Comparison of ENCODE assay signal across 13 mouse cellular contexts in genomic region chr10:60151107-60151663, GRCm38 (mm10). TPM values are rescaled to one million over a fixed set of nuclear protein-coding genes. Genes with fewer than 3 reads are reported as not detected.
A peak's percentile ranks its signal among the peaks of the same experiment; 100 is the strongest.
DNase-seq lines count a peak whose midpoint lies in the region; ATAC-seq and TF ChIP-seq lines count a peak whose summit lies in the region.
"Had no signal": no experiment of that assay in that cellular context is flagged by ENCODE, and none has a peak within 500 bp of the region (broad histone marks: within the 10 kb centered on the region; RNA-seq: fewer than 3 reads in every experiment).

No protein-coding gene starts in this region.

- H3K9me3 ChIP-seq in midbrain, postnatal 0 days (ENCODE audit: low read length) = no peaks in the 10 kb centered on the region
- no peaks in the 10 kb centered on the region for H3K9me3 ChIP-seq in midbrain, embryonic 11.5 days (ENCODE audit: control insufficient read depth, low read length)
- no peaks in the 10 kb centered on the region for H3K9me3 ChIP-seq in heart, embryonic 10.5 days
- H3K9me3 ChIP-seq: midbrain, embryonic 12.5 days had no signal

- ATAC-seq in midbrain, postnatal 0 days (ENCODE audit: low FRiP score) = no peak
- ATAC-seq in midbrain, embryonic 11.5 days (ENCODE audit: low FRiP score) = no peak
- ATAC-seq in hematopoietic stem cell, adult 5-6 weeks (replicated peaks in 1 of 2; ENCODE audit: insufficient read depth in 1 of 2, low FRiP score in 2 of 2, low TSS enrichment in 1 of 2, low read depth in 1 of 2, poor library complexity in 2 of 2, severe bottlenecking in 2 of 2) = peak; percentile 22 to 52; a peak in 2 of 4 replicates
- 0 out of 2 replicates have a peak, but pooled peaks have one; percentile 23 for ATAC-seq in megakaryocyte progenitor cell, adult 5-6 weeks (replicated peaks; ENCODE audit: poor library complexity)

- DNase-seq in midbrain, postnatal 0 days (ENCODE audit: low spot score) = peak; percentile 34
- DNase-seq in midbrain, embryonic 11.5 days (ENCODE audit: low spot score, missing footprints) = no peak
- peak; percentile 48 for DNase-seq in R1 (ENCODE audit: low read depth, low spot score)
- no peak for DNase-seq in urinary bladder, postnatal 14 days (ENCODE audit: low spot score)
- no peak for DNase-seq in heart, embryonic 10.5 days (ENCODE audit: low spot score)
- DNase-seq: cerebellum, adult 11 months; kidney, adult 9 months; lung, embryonic 14.5 days had no signal

- 61% methylated on average over 6 of the region's 6 CpGs for WGBS in midbrain, postnatal 0 days
- WGBS in midbrain, embryonic 11.5 days = 72% methylated on average over 6 of the region's 6 CpGs
- 67% methylated on average over 6 of the region's 6 CpGs for WGBS in heart, embryonic 10.5 days

- no peak overlapping the region for H3K9ac ChIP-seq in midbrain, postnatal 0 days (replicated peaks; ENCODE audit: low read length, poor library complexity, severe bottlenecking)
- H3K9ac ChIP-seq in midbrain, embryonic 11.5 days (ENCODE audit: low read length) = no peak overlapping the region
- H3K9ac ChIP-seq: lung, embryonic 14.5 days; midbrain, embryonic 12.5 days had no signal

- no peak overlapping the region for H3K27ac ChIP-seq in midbrain, postnatal 0 days (ENCODE audit: low read depth, low read length)
- H3K27ac ChIP-seq in midbrain, embryonic 11.5 days (ENCODE audit: low read depth, low read length) = no peak overlapping the region
- H3K27ac ChIP-seq in heart, embryonic 10.5 days = no peak overlapping the region
- H3K27ac ChIP-seq: left cerebral cortex, adult 2 months; midbrain, embryonic 12.5 days had no signal

- H3K4me3 ChIP-seq in midbrain, postnatal 0 days (ENCODE audit: low read depth, low read length) = no peak overlapping the region
- no peak overlapping the region for H3K4me3 ChIP-seq in midbrain, embryonic 11.5 days (ENCODE audit: low read depth, low read length)
- H3K4me3 ChIP-seq in heart, embryonic 10.5 days = no peak overlapping the region
- H3K4me3 ChIP-seq: left cerebral cortex, adult 2 months; midbrain, embryonic 12.5 days had no signal

- TF ChIP-seq CTCF in midbrain, postnatal 0 days (IDR thresholded peaks at IDR 0.05) = no peak

- no peaks in the 10 kb centered on the region for H3K4me1 ChIP-seq in midbrain, postnatal 0 days (ENCODE audit: insufficient read depth, low read length)
- no peaks in the 10 kb centered on the region for H3K4me1 ChIP-seq in midbrain, embryonic 11.5 days (ENCODE audit: control insufficient read depth, insufficient read depth, low read length)
- 0 out of 2 replicates have a peak, but pooled peaks cover 3% of the 10 kb centered on the region for H3K4me1 ChIP-seq in heart, embryonic 10.5 days
- H3K4me1 ChIP-seq: midbrain, embryonic 12.5 days had no signal

- H3K36me3 ChIP-seq in midbrain, postnatal 0 days (ENCODE audit: insufficient read depth, low read length) = no peaks in the 10 kb centered on the region
- H3K36me3 ChIP-seq in midbrain, embryonic 11.5 days (ENCODE audit: control insufficient read depth, insufficient read depth, low read length) = no peaks in the 10 kb centered on the region
- H3K36me3 ChIP-seq in heart, embryonic 10.5 days = no peaks in the 10 kb centered on the region
- H3K36me3 ChIP-seq: midbrain, embryonic 12.5 days had no signal

- no peaks in the 10 kb centered on the region for H3K27me3 ChIP-seq in midbrain, postnatal 0 days (ENCODE audit: insufficient read depth, low read length)
- no peaks in the 10 kb centered on the region for H3K27me3 ChIP-seq in midbrain, embryonic 11.5 days (ENCODE audit: control insufficient read depth, insufficient read depth, low read length)
- peaks cover 37% of the 10 kb centered on the region for H3K27me3 ChIP-seq in heart, embryonic 10.5 days (ENCODE audit: insufficient read depth, poor library complexity, severe bottlenecking)

- H3K4me2 ChIP-seq in midbrain, postnatal 0 days (ENCODE audit: low read depth, low read length, poor library complexity, severe bottlenecking) = no peak overlapping the region
- H3K4me2 ChIP-seq in midbrain, embryonic 11.5 days = no peak overlapping the region
- H3K4me2 ChIP-seq: lung, embryonic 14.5 days; midbrain, embryonic 12.5 days had no signal

RNA-seq across cellular contexts. Expression of gene Spock2, which starts 45.2 kb away (rescaled TPM):
- 275 and 308 TPM in 2 replicates for total RNA-seq in midbrain, postnatal 0 days (2014; rRNA removed)
- 109 and 117 TPM in 2 replicates for polyA plus RNA-seq in midbrain, postnatal 0 days (2015; fragmentation: Nextera tagmentation; extraction: Ambion mirVana)
- polyA plus RNA-seq in midbrain, embryonic 11.5 days (2014; fragmentation: Nextera tagmentation; extraction: Ambion mirVana) = 11.2 and 12.2 TPM in 2 replicates
- total RNA-seq in hematopoietic stem cell, adult 5-6 weeks (2017) = 0.50 TPM in 1 of 2 replicates, not detected in the other
- 0.02 TPM in 1 of 2 replicates, not detected in the other for total RNA-seq in megakaryocyte progenitor cell, adult 5-6 weeks (2015)
- not detected in 2 replicates for total RNA-seq in megakaryocyte progenitor cell, adult 5-6 weeks (2017)
- 0.65 and 0.85 TPM in 2 replicates for polyA plus RNA-seq in heart, embryonic 10.5 days (2016; fragmentation: Nextera tagmentation; extraction: Ambion mirVana)
- total RNA-seq: MEL had no signal

Comparison
In these comparisons a context has a peak if more than half of its experiments do, and no peak if none do; other contexts are left out.
1. DNase-seq: peak in midbrain, postnatal 0 days (single experiment) and R1 (single experiment); none in midbrain, embryonic 11.5 days (single experiment), urinary bladder, postnatal 14 days (single experiment) and heart, embryonic 10.5 days (single experiment).
2. ATAC-seq: peak in hematopoietic stem cell, adult 5-6 weeks (2 of 2) and megakaryocyte progenitor cell, adult 5-6 weeks (single experiment); none in midbrain, postnatal 0 days (single experiment) and midbrain, embryonic 11.5 days (single experiment).
3. RNA of gene Spock2, which starts 45.2 kb away (total RNA-seq): 275 to 308 TPM in midbrain, postnatal 0 days; 0.50 TPM in hematopoietic stem cell, adult 5-6 weeks and 0.02 TPM in megakaryocyte progenitor cell, adult 5-6 weeks; every median in the first group is over 100 times any median in the second.